Mouse (Mus musculus): Measurements from ENCODE around the gene Adm. TPM values are rescaled to one million over a fixed set of nuclear protein-coding genes. Genes with fewer than 3 reads are reported as not detected.
"Not testable (repeated sequence)": the region's sequence is repeated elsewhere in the genome, so short reads cannot be mapped to it uniquely, and the experiment has no call there.

Gene Adm
- total and polyA plus RNA-seq, 2 experiments: 1.3 to 2.5 TPM

DNA sequence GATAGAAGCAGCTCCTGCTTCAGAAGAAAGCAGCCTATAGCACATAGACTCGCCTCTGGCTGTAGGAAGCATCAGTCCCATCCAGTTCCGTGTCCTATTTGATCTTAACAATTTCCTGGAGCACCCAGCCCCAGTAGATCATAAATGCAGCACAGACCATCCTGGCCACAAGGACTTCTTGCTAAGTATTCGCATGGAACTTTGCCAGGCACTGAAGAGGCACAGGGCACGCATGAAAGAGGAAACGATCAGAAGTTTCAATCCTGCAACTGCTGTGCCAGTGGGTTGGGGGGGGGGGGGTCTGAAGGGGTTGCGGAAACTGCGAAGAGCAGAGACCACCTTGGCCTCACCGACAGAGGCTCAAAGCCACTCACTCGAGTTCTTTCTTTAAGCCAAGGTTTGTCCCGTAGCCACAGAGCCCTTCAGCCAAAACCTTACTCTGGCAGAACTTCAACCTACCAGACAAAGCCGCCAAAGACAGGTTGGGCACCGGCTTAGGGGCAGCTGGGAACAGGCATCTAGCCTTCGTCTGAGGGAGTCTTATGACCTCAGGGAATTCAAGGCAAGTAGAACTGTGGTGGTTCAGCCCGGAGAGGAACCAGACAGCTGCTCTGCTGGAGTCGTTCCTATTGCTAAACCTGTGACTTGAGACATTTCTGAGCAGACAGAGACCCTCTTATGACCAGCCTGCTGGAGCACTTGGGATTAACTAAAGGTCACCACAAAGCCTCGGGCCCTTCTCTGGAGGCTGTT, 3.9 kb downstream of the Adm start:
- Histone ChIP-seq H3K27ac (replicated peaks; ENCODE audit: insufficient read depth, low read depth, low read length) (no peak overlapping the region), H3K27me3 (ENCODE audit: control insufficient read depth, insufficient read depth, low read length) (no peaks in the 10 kb centered on the region)
- 76% methylated on average over 16 of the region's 16 CpGs for WGBS

GRCm38 (mm10) chr7:110635929-110636328, 8.5 kb downstream of the Adm start:
- TF ChIP-seq CTCF (IDR thresholded peaks at IDR 0.05; ENCODE audit: low read depth, low read length) (no peak), POLR2A (IDR thresholded peaks at IDR 0.05; ENCODE audit: extremely low read depth, insufficient read depth, low read length) (no peak)
- Histone ChIP-seq H3K4me1 (ENCODE audit: control insufficient read depth, insufficient read depth, low read length) (no peaks in the 10 kb centered on the region), H3K4me3 (ENCODE audit: insufficient read depth, low read depth, low read length) (no peak overlapping the region), H3K27ac (replicated peaks; ENCODE audit: insufficient read depth, low read depth, low read length) (no peak overlapping the region), H3K9ac (ENCODE audit: low read depth, low read length) (no peak overlapping the region), H3K36me3 (ENCODE audit: control insufficient read depth, insufficient read depth, low read length) (0 out of 2 replicates have a peak, but pooled peaks cover under 1% of the 10 kb centered on the region), H3K79me2 (ENCODE audit: control insufficient read depth, insufficient read depth, low read length) (no peaks in the 10 kb centered on the region), H3K27me3 (ENCODE audit: control insufficient read depth, insufficient read depth, low read length) (no peaks in the 10 kb centered on the region)
- WGBS: 84% methylated on average over 3 of the region's 3 CpGs
- no peak for DNase-seq (ENCODE audit: extremely low read depth, low read depth, low spot score)

More for the DNA sequence above, 3.9 kb downstream of the Adm start:
- H3K79me2 ChIP-seq (ENCODE audit: control insufficient read depth, insufficient read depth, low read length): no peaks in the 10 kb centered on the region
- H3K36me3 ChIP-seq (ENCODE audit: control insufficient read depth, insufficient read depth, low read length): no peaks in the 10 kb centered on the region
- H3K9ac ChIP-seq (ENCODE audit: low read depth, low read length): no peak overlapping the region
- TF ChIP-seq CTCF (IDR thresholded peaks at IDR 0.05; ENCODE audit: low read depth, low read length) (no peak), POLR2A (IDR thresholded peaks at IDR 0.05; ENCODE audit: extremely low read depth, insufficient read depth, low read length) (no peak)
- no peak overlapping the region for H3K4me3 ChIP-seq (ENCODE audit: insufficient read depth, low read depth, low read length)
- H3K4me1 ChIP-seq (ENCODE audit: control insufficient read depth, insufficient read depth, low read length): peaks cover 17% of the 10 kb centered on the region
- DNase-seq (ENCODE audit: extremely low read depth, low read depth, low spot score): no peak

- H3K27ac ChIP-seq (replicated peaks; ENCODE audit: insufficient read depth, low read depth, low read length): no peak overlapping the region
- 0 out of 2 replicates have a peak, but pooled peaks cover 2% of the 10 kb centered on the region for H3K36me3 ChIP-seq (ENCODE audit: control insufficient read depth, insufficient read depth, low read length)
- H3K27me3 ChIP-seq (ENCODE audit: control insufficient read depth, insufficient read depth, low read length): no peaks in the 10 kb centered on the region
- no peaks in the 10 kb centered on the region for H3K4me1 ChIP-seq (ENCODE audit: control insufficient read depth, insufficient read depth, low read length)
- no peak overlapping the region for H3K9ac ChIP-seq (ENCODE audit: low read depth, low read length)
- WGBS: 43% methylated on average over 1 of the region's 1 CpGs
- H3K4me3 ChIP-seq (ENCODE audit: insufficient read depth, low read depth, low read length): no peak overlapping the region
- no peak for TF ChIP-seq CTCF (IDR thresholded peaks at IDR 0.05; ENCODE audit: low read depth, low read length)
- no peak for TF ChIP-seq POLR2A (IDR thresholded peaks at IDR 0.05; ENCODE audit: extremely low read depth, insufficient read depth, low read length)
- H3K79me2 ChIP-seq (ENCODE audit: control insufficient read depth, insufficient read depth, low read length): no peaks in the 10 kb centered on the region
- DNase-seq (ENCODE audit: extremely low read depth, low read depth, low spot score): no peak
Measured at GRCm38 (mm10) chr7:110636559-110636958, 9.1 kb downstream of the Adm start.

- Histone ChIP-seq H3K4me1 (ENCODE audit: control insufficient read depth, insufficient read depth, low read length) (no peaks in the 10 kb centered on the region), H3K79me2 (ENCODE audit: control insufficient read depth, insufficient read depth, low read length) (no peaks in the 10 kb centered on the region), H3K9ac (ENCODE audit: low read depth, low read length) (no peak overlapping the region), H3K27me3 (ENCODE audit: control insufficient read depth, insufficient read depth, low read length) (no peaks in the 10 kb centered on the region), H3K36me3 (ENCODE audit: control insufficient read depth, insufficient read depth, low read length) (0 out of 2 replicates have a peak, but pooled peaks cover 2% of the 10 kb centered on the region), H3K4me3 (ENCODE audit: insufficient read depth, low read depth, low read length) (no peak overlapping the region), H3K27ac (replicated peaks; ENCODE audit: insufficient read depth, low read depth, low read length) (no peak overlapping the region)
- 79% methylated on average over 17 of the region's 17 CpGs for WGBS
- no peak for DNase-seq (ENCODE audit: extremely low read depth, low read depth, low spot score)
- no peak for TF ChIP-seq CTCF (IDR thresholded peaks at IDR 0.05; ENCODE audit: low read depth, low read length)
- TF ChIP-seq POLR2A (IDR thresholded peaks at IDR 0.05; ENCODE audit: extremely low read depth, insufficient read depth, low read length): no peak
Measured at GRCm38 (mm10) chr7:110638305-110639110, 11.0 kb downstream of the Adm start.

GRCm38 (mm10) chr7:110639291-110639915, 11.9 kb downstream of the Adm start:
- H3K4me1 ChIP-seq (ENCODE audit: control insufficient read depth, insufficient read depth, low read length): no peaks in the 10 kb centered on the region
- 0 out of 2 replicates have a peak, but pooled peaks cover 2% of the 10 kb centered on the region for H3K36me3 ChIP-seq (ENCODE audit: control insufficient read depth, insufficient read depth, low read length)
- H3K4me3 ChIP-seq (ENCODE audit: insufficient read depth, low read depth, low read length): no peak overlapping the region
- no peaks in the 10 kb centered on the region for H3K79me2 ChIP-seq (ENCODE audit: control insufficient read depth, insufficient read depth, low read length)
- DNase-seq (ENCODE audit: extremely low read depth, low read depth, low spot score): no peak
- no peak for TF ChIP-seq POLR2A (IDR thresholded peaks at IDR 0.05; ENCODE audit: extremely low read depth, insufficient read depth, low read length)
- TF ChIP-seq CTCF (IDR thresholded peaks at IDR 0.05; ENCODE audit: low read depth, low read length): no peak
- WGBS: 92% methylated on average over 11 of the region's 11 CpGs
- no peak overlapping the region for H3K9ac ChIP-seq (ENCODE audit: low read depth, low read length)
- no peaks in the 10 kb centered on the region for H3K27me3 ChIP-seq (ENCODE audit: control insufficient read depth, insufficient read depth, low read length)
- H3K27ac ChIP-seq (replicated peaks; ENCODE audit: insufficient read depth, low read depth, low read length): no peak overlapping the region

DNA sequence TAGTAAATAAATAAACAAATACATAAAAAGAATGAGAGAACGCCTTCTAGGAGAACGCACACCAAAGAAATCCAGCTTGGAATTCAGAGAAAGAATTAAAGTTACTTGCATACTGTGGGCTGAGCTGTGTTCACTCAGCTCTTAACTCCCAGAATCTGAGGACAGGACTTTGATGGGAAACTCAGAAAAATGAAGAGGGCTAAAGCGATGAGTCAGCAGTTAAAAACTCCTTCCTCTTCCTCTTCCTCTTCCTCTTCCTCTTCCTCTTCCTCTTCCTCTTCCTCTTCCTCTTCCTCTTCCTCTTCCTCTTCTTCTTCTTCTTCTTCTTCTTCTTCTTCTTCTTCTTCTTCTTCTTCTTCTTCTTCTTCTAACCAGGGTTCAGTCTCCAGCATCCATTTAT, 12.5 kb downstream of the Adm start:
- H3K36me3 ChIP-seq (ENCODE audit: control insufficient read depth, insufficient read depth, low read length); H3K4me3 ChIP-seq (ENCODE audit: insufficient read depth, low read depth, low read length); DNase-seq (ENCODE audit: extremely low read depth, low read depth, low spot score); H3K9ac ChIP-seq (ENCODE audit: low read depth, low read length); H3K4me1 ChIP-seq (ENCODE audit: control insufficient read depth, insufficient read depth, low read length); H3K79me2 ChIP-seq (ENCODE audit: control insufficient read depth, insufficient read depth, low read length); H3K27me3 ChIP-seq (ENCODE audit: control insufficient read depth, insufficient read depth, low read length); H3K27ac ChIP-seq (replicated peaks; ENCODE audit: insufficient read depth, low read depth, low read length): not testable (repeated sequence)
- WGBS: 99% methylated on average over 3 of the region's 3 CpGs
